Mouse (Mus musculus) testis, postnatal 14 days (tissue): ENCODE measurements around the gene Gm49368.
A peak's percentile ranks its signal among the peaks of the same experiment; 100 is the strongest.
"Not testable (repeated sequence)": the region's sequence is repeated elsewhere in the genome, so short reads cannot be mapped to it uniquely, and the experiment has no call there.

Source experiments
- DNase-seq: peaks from one replicate; pipeline ENCODE4 v3.0.0; 2021; ENCODE audit warnings: low spot score

Gm49368 gene

GRCm38 (mm10) chr7:128132148-128132547, 69.7 kb downstream of the Gm49368 start:
- no peak for DNase-seq

- no peak for DNase-seq
Measured at GRCm38 (mm10) chr7:128133596-128133995, 71.1 kb downstream of the Gm49368 start.

GRCm38 (mm10) chr7:128136927-128137326, 74.4 kb downstream of the Gm49368 start:
- no peak for DNase-seq

- no peak for DNase-seq
Measured at GRCm38 (mm10) chr7:128139611-128140010, 77.1 kb downstream of the Gm49368 start.

- DNase-seq, result no peak
Measured at GRCm38 (mm10) chr7:128150970-128151369, 88.5 kb downstream of the Gm49368 start.

DNA sequence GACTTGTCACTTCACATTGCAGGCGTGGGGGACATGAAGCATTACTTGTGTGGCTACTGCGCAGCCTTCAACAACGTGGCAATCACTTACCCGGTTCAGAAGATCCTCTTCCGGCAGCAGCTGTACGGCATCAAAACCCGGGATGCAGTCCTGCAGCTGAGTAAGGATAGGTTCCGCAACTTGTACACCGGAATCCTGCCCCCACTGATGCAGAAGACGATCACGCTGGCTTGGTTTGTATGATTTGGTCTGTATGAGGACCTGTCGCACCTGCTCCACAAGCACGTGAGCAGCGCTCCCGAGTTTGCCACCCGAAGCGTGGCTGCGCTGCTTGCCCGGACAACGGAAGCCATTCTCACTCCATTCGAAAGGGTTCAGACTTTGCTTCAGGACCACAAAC, 91.6 kb downstream of the Gm49368 start, which contains the start of gene Itgad:
Gene Itgad (plus strand): TSS at position 301 of the 400 bp plus-strand sequence.
- peak; percentile 19 for DNase-seq

- DNase-seq, result no peak
Measured at GRCm38 (mm10) chr7:128154924-128155323, 92.4 kb downstream of the Gm49368 start.

- not testable (repeated sequence) for DNase-seq
Measured at GRCm38 (mm10) chr7:128158688-128159354, 96.3 kb downstream of the Gm49368 start.

GRCm38 (mm10) chr7:128164001-128164400, 101.5 kb downstream of the Gm49368 start:
- no peak for DNase-seq

GRCm38 (mm10) chr7:128166391-128166790, 103.9 kb downstream of the Gm49368 start:
- no peak for DNase-seq

- no peak for DNase-seq
Measured at GRCm38 (mm10) chr7:128169996-128170395, 107.5 kb downstream of the Gm49368 start.
